Mouse (Mus musculus): ENCODE measurements around the gene Arsa.

Arsa gene

GRCm38 (mm10) chr15:89477091-89477491 is at the start of gene Arsa:
Arsa (minus strand) TSS chr15:89477425.
- no peak for DNase-seq (ENCODE audit: low spot score)

- DNase-seq (ENCODE audit: low spot score) = no peak
Observed at GRCm38 (mm10) chr15:89526776-89527325, 49.6 kb upstream of the Arsa start.

DNA sequence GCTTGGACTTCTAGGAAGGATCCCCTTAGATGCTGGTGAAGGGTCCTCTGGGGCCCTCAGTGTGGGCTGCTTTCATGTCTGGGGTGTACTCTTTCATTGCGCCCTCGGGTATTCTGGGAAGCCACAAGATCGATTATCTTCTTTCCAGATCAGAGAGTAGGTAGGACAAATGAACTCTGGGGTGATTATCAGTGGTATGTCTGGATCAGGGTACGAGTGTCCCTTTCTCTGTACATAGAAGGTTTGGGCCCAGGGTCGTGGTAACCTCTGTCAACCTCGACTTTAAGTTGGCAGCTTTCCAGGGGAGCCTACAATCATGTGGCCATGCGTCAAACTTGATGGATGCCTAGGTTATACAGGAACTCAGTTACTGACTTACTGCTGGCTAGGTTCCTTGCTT is 48.7 kb upstream of the Arsa start:
- DNase-seq (ENCODE audit: low spot score) = no peak

DNA sequence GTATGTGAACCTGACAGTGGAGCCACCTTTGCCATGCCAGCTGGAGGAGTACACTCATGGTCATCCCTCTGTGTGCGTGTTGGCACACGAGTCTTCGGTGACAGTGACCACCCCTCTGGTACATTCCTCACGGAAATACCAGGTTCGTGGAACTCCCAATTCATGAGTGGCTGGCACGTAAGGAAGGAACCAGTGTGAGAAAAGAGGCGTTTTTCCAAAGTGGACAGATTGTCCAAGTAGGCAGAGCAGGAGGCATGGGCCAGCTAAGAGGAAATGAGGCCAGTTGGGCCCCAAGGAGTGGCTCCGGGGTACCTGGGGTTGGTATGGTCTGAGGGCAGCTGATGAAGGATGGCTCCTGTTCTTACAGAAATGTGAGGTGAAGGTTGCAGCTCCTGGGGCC is 48.2 kb upstream of the Arsa start:
- no peak for DNase-seq (ENCODE audit: low spot score)

GRCm38 (mm10) chr15:89524611-89525415 is 47.6 kb upstream of the Arsa start:
- DNase-seq (ENCODE audit: low spot score) = no peak

- DNase-seq (ENCODE audit: low spot score) = no peak
Observed at GRCm38 (mm10) chr15:89524001-89524571, 46.9 kb upstream of the Arsa start.

DNA sequence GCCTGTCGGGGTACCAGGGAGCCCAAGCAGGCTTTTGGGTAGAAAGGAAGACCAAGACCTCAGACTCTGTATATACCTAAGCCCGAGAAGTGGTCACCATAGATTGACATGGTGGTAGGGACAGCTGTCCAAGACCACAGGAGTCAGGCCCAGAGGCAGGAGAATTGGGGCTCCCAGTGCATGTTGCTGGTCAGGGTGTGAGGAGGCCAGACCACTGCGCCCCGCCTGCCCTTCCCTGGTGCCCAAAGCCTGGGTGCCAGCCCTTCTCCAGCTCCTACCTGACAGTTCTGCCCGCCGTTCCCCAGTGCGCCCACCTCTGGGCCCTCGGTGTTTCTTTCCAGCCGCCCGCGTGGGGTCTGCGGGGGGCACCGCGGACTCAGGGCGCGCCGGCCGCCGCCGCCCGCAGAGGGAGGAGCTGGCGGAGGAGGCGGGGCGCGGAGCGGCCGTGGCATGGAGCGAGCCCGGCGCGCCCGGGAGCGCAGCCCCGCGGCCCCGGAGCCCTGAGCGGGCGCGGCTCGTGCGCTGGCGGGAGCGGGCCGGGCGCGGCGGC is 46.1 kb upstream of the Arsa start:
- no peak for DNase-seq (ENCODE audit: low spot score)

DNA sequence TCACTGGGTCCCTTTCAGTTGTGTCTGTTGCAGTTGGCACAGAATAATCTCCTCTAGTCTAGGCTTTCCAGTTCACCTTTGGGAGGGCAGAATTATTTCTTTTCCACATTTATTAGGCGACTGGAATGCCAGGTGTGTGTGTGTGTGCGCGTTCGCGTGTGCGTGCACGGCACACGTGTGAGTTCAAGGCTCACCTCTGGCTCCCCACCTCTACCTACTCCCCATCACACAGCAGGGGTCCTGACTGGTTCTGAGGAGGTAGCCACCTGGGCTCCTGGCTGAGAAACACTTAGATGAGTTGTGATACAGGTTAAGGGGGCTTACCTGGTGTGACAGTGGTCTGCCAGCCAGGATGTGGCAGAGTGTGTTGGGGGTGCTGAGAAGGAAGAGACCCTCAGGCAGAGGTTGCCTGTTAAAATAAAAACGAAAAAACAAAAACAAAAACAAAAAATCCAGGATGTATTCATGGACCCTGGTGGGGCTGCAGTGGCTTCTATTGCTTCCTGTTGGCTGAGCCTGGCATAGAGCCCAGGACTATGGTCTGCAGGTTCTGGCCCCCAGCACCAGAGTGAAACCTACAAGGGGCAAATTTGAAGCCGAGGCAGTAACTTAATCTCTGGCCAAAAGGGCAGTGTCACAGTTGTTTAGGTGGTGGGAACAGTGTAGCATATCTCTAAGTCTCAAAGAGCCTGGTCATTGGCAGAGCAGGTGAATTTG is 45.5 kb upstream of the Arsa start:
- no peak for DNase-seq (ENCODE audit: low spot score)

- DNase-seq (ENCODE audit: low spot score) = no peak
Observed at GRCm38 (mm10) chr15:89521951-89522350, 44.7 kb upstream of the Arsa start.

DNA sequence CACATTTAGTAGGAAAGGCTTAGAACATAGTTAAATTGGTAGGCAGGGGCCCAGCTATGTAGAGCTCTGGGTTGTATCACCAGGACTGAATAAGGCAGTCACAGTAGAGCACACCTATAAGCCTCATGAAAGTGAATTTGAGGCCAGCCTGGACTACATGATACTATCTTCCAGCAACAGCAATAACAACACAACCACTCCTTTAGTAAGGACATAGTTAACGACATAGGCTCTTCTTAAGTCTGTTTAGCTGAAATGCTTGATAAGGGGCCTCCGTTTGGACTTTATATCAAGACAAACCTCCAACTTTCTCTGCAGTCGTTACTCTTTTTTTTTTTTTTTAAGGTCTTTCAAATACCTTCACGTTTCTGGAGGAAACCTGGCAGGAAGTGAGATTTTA is 35.5 kb upstream of the Arsa start:
- DNase-seq (ENCODE audit: low spot score) = no peak

GRCm38 (mm10) chr15:89507751-89508150 is 30.5 kb upstream of the Arsa start:
- no peak for DNase-seq (ENCODE audit: low spot score)

- DNase-seq (ENCODE audit: low spot score) = no peak
Observed at GRCm38 (mm10) chr15:89504838-89505237, 27.6 kb upstream of the Arsa start.

DNA sequence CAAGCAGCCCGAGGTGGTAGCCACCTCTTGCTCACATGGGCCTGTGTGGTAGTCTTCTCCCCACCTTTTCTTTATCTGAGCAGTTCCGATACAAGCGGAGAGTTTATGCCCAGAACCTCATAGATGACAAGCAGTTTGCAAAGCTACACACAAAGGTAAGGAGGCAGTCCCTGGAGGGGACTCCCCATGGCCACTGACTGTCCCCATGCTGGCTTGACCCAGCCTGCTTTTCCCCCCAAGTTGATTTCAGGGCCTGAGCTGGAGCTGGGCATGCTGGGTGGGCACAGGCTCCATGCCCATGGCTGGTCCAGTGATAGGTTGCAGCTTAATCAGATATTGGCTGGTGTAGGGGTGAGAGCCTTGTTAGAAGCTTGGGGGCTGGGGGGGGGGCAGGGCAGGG is 24.1 kb upstream of the Arsa start:
- no peak for DNase-seq (ENCODE audit: low spot score)

DNA sequence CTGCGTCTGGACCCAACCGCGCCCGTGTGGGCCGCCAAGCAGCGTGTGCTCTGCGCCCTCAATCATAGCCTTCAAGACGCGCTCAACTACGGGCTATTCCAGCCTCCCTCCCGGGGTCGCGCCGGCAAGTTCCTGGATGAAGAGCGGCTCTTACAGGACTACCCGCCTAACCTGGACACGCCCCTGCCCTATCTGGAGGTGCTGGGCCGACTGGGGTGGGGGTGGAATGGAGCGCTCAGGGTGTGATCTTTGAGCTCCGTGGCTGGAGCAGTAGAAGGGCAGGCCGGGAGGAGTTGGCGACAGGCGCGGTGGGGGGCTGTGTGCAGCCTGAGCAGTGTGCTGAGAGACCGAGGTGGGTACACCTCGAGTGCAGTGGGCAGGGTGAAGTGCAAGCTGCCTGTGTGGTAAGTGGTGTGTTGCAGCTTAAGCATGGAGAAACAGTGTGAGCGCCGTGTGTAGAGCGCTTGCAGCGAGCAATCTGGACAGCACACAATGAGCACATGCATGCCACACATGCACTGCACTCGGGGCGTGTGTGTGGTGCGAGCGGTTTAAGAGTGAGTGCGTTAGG is 23.1 kb upstream of the Arsa start:
- DNase-seq (ENCODE audit: low spot score) = no peak

DNA sequence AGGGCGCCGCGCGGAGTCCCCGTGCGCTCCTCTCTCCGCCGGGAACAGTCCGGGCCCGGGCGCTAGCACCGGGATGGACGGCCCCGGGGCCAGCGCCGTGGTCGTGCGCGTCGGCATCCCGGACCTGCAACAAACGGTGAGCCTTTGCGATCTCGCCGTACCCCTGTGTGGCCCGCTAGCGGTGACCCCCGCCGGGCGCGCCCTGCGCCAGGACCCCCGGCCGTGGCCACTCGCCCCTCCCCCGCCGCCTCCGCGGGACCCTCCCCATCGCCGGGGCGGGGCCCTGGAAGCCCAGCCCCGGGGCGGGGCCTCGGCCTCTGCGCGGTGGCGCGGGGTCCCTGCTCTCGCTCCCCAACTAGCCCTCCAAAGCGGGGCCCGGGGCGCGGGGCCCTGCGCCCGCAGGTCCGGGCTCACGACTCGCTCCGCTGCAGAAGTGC is 22.6 kb upstream of the Arsa start:
- DNase-seq (ENCODE audit: low spot score) = no peak

DNA sequence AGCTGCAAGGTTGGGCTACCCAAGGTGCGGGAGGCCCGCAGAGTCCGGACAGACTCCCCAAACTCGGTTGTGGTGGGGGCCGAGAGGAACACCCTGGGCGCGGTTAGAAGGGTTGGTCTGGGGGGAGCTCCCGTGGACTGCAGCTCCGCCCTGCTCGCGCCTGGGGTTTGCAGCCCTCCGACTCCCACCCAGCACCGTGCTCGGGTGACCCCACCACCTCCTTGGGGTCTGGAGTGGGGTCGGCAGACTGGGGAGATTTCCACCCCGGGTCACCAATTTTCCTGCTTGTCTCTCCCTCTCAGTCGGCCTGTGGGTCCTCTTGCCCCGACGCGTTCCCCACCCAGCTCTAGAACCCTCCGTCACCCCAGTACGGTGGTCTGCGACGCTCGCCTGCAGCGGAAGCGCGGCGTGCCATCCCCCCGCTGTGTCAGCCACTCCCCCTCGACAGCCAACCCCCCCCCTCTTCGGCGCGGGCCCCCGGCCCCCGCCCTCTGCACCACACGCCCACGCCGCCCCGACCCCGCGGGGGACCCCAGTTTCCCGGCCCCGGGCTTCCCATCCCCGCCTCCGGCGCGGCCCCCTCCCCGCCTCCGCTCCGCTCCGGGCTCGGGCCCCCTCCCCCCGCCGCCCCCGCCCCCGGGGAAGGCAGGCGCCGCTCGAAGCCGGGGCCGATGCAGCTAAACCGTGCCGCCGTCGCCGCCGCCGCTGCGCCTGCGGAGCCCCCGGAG is 21.9 kb upstream of the Arsa start, which contains the start of gene Shank3:
Gene Shank3 (plus strand): TSS at position 663 of the 728 bp plus-strand sequence.
- no peak for DNase-seq (ENCODE audit: low spot score)

DNA sequence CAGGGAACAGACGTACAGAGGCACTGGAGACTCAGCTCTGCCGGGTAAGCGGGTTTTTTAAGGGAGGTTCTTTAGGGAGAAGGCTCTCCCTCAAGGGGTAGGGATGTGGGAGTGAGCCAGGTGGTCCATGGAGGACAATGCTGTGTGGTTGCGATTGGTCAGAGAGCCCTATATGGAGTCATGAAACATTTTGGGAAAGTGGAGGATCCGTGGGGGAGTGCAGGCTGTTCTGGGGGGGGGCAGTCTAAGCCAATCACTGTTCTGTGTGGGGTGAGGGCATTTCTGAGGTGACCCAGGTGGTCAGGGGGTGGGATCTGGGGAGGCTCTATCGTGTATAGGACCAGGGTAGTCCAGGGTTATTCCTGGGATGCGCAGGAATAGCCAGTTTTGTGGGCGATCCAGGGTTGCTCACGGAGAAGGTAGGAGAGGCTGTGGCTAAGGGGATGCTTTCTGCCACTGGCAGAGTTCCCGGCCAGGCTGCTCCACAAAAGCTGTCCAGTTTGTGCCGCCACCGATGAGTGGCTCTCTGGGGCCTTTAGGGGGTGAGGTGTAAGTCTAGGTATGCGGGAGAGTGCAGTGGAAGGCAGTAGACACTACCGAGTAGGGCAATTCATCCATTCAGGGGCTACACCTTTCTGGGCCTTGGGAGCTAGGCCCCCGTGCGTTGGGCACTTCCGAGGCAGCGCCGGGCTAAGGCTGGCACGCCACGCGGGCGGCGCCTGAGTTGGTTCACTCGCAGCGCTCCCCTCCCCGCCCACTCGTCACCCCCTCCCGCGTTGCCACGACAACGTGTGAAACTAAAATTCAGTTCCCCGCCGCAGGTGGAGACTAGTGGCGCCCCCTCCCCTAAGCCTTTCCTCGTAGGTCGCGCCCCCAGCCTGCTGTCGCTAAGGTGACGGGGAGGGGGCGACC is 21.1 kb upstream of the Arsa start:
- DNase-seq (ENCODE audit: low spot score) = no peak

DNA sequence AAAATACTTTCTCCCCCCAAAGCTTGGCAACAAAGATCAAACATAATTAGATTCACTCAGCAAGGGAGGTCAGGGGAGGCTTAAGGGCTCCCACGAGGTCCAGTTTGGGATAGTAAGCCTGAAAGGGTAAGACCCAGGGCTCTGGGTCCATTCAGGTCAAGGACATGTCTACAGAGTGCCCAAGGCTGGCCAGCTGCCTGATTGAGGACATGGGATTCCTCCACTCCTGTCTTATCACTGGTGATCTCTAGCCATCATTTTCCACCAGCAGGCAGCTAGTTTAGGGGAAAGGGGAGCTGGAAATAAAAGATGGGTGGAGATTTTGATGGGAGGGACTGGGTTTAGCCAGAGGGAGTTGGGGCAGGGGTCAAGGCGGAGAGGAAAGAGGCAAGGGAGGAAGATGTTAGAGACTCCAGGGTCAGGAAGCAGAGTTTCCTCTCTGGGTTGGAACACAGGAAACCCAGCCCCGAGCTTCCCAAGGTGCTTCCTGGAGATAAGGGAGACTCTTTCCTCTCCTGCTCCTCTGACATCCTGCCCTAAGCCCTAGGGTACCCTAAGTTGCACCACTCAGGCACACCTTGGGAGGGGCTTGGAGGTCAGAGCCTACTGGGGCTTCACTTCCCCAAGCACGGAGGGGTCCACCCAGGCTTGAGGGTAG is 20.3 kb upstream of the Arsa start:
- DNase-seq (ENCODE audit: low spot score) = no peak

- no peak for DNase-seq (ENCODE audit: low spot score)
Observed at GRCm38 (mm10) chr15:89496841-89497240, 19.6 kb upstream of the Arsa start.

GRCm38 (mm10) chr15:89496131-89496530 is 18.9 kb upstream of the Arsa start:
- no peak for DNase-seq (ENCODE audit: low spot score)
